Comparison of ENCODE assay signal across 9 mouse cellular contexts in the genomic region with DNA sequence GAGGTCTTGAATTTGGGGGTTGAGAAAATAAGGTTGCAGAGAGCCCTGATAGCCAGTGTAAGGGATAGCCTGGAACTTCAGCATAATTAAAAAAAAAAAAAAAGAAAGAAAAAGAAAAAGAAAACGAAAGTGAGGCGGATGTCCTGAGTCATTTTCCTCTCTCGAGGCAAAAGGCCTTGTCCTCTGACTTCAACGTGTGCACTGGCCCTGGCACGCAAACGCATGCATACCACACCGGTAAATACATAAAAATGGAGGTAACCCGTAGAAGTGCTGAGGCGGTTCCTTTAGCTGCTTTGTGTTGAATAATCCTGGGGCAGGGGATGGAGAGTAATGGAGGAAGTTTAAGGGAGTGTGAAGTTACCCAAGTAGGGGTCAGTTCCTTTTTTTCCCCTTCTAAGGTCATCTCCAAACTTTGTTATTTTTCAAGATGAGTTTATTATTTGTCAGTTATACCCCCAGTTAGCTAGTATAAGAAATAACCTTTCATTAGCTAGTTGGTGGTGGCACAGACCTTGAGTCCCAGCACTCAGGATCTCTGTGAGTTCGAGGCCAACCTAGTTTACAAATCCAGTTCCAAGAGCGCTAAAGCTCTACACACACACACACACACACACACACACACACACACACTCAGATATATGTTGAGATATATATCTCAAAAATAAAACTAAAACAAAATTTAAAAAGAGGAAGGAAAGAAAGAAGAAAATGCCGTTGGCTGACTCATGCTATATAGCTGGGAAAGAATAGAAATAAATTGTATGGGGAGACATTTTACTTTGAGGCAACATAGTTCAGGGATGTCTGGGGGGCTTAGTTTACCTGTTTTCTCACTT. TPM values are rescaled to one million over a fixed set of nuclear protein-coding genes. Genes with fewer than 3 reads are reported as not detected.
DNase-seq lines count a peak whose midpoint lies in the region; ATAC-seq and TF ChIP-seq lines count a peak whose summit lies in the region.
"Had no signal": no experiment of that assay in that cellular context is flagged by ENCODE, and none has a peak within 500 bp of the region (broad histone marks: within the 10 kb centered on the region; RNA-seq: fewer than 3 reads in every experiment).

No protein-coding gene starts in this region.

- 31% methylated on average over 12 of the region's 12 CpGs for WGBS in heart, embryonic 16.5 days
- WGBS in intestine, embryonic 14.5 days, result 37% methylated on average over 12 of the region's 12 CpGs
- 49% methylated on average over 12 of the region's 12 CpGs for WGBS in midbrain, embryonic 14.5 days

- peak overlapping the region; percentile 71 for H3K27ac ChIP-seq in heart, embryonic 16.5 days (ENCODE audit: low read length)
- peak overlapping the region; percentile 84 for H3K27ac ChIP-seq in bone marrow macrophage, adult 2 months (ENCODE audit: insufficient read depth, low read depth, low read length)
- no peak overlapping the region for H3K27ac ChIP-seq in intestine, embryonic 14.5 days (ENCODE audit: low read depth)
- no peak overlapping the region for H3K27ac ChIP-seq in midbrain, embryonic 14.5 days (replicated peaks; ENCODE audit: low read depth, low read length)

- TF ChIP-seq CTCF in bone marrow macrophage, adult 2 months (IDR thresholded peaks at IDR 0.05; ENCODE audit: low read depth, low read length), result no peak

- no peak for ATAC-seq in heart, embryonic 16.5 days (replicated peaks; ENCODE audit: extremely low read depth, insufficient read depth, low FRiP score)
- ATAC-seq in intestine, embryonic 14.5 days (replicated peaks; ENCODE audit: low FRiP score, low TSS enrichment, low read depth), result no peak
- ATAC-seq in midbrain, embryonic 14.5 days (ENCODE audit: low FRiP score, low TSS enrichment), result no peak

- TF ChIP-seq POLR2A in bone marrow macrophage, adult 2 months (IDR thresholded peaks at IDR 0.05; ENCODE audit: borderline replicate concordance, low read depth, low read length), result no peak

- DNase-seq in heart, postnatal 10 days, result no peak
- DNase-seq in intestine, embryonic 14.5 days (ENCODE audit: low spot score), result no peak
- no peak for DNase-seq in midbrain, embryonic 14.5 days
- DNase-seq in left cerebral cortex, adult 18-20 months (ENCODE audit: low spot score in 2 of 2), result no peak
- no peak for DNase-seq in right cerebral cortex, adult 18-20 months
- no peak for DNase-seq in kidney, postnatal 10 days

- H3K36me3 ChIP-seq in heart, embryonic 16.5 days (ENCODE audit: control insufficient read depth, insufficient read depth), result no peaks in the 10 kb centered on the region
- no peaks in the 10 kb centered on the region for H3K36me3 ChIP-seq in intestine, embryonic 14.5 days (ENCODE audit: control insufficient read depth, insufficient read depth, low read length)
- H3K36me3 ChIP-seq in midbrain, embryonic 14.5 days (ENCODE audit: control insufficient read depth, insufficient read depth, low read length), result no peaks in the 10 kb centered on the region

- H3K9me3 ChIP-seq in heart, embryonic 16.5 days (replicated peaks; ENCODE audit: control insufficient read depth, low read length), result no peaks in the 10 kb centered on the region
- no peaks in the 10 kb centered on the region for H3K9me3 ChIP-seq in intestine, embryonic 14.5 days (ENCODE audit: control insufficient read depth, low read length)
- no peaks in the 10 kb centered on the region for H3K9me3 ChIP-seq in midbrain, embryonic 14.5 days (ENCODE audit: control insufficient read depth, low read length)

- peak overlapping the region; percentile 97 for H3K4me2 ChIP-seq in heart, embryonic 16.5 days (ENCODE audit: low read depth, low read length)
- peak overlapping the region; percentile 79 for H3K4me2 ChIP-seq in intestine, embryonic 14.5 days (ENCODE audit: low read length)
- peak overlapping the region; percentile 59 for H3K4me2 ChIP-seq in midbrain, embryonic 14.5 days (ENCODE audit: low read length)

- H3K27me3 ChIP-seq in heart, embryonic 16.5 days (ENCODE audit: control insufficient read depth, insufficient read depth, low read length), result no peaks in the 10 kb centered on the region; the same call in 1 of the 2 replicates
- H3K27me3 ChIP-seq in intestine, embryonic 14.5 days (replicated peaks; ENCODE audit: control insufficient read depth, insufficient read depth, low read length), result peaks cover 8% of the 10 kb centered on the region; the same call in 1 of the 2 replicates
- H3K27me3 ChIP-seq in midbrain, embryonic 14.5 days (ENCODE audit: control insufficient read depth, insufficient read depth, low read length), result 0 out of 2 replicates have a peak, but pooled peaks cover 9% of the 10 kb centered on the region

- H3K9ac ChIP-seq in heart, embryonic 16.5 days (ENCODE audit: low read length), result peak overlapping the region; percentile 72
- no peak overlapping the region for H3K9ac ChIP-seq in intestine, embryonic 14.5 days (ENCODE audit: low read length)
- no peak overlapping the region for H3K9ac ChIP-seq in midbrain, embryonic 14.5 days (replicated peaks; ENCODE audit: low read length)

- H3K4me1 ChIP-seq in heart, embryonic 16.5 days (ENCODE audit: control insufficient read depth, insufficient read depth, low read length), result peaks cover 7% of the 10 kb centered on the region
- H3K4me1 ChIP-seq in bone marrow macrophage, adult 2 months (ENCODE audit: control insufficient read depth, insufficient read depth, low read length), result peaks cover 14% of the 10 kb centered on the region
- 0 out of 2 replicates have a peak, but pooled peaks cover 5% of the 10 kb centered on the region for H3K4me1 ChIP-seq in intestine, embryonic 14.5 days (replicated peaks; ENCODE audit: control insufficient read depth, insufficient read depth, low read length)
- H3K4me1 ChIP-seq in midbrain, embryonic 14.5 days (ENCODE audit: control insufficient read depth, insufficient read depth, low read length), result peaks cover 5% of the 10 kb centered on the region; the same call in 1 of the 2 replicates

- peak overlapping the region; percentile 76 for H3K4me3 ChIP-seq in heart, embryonic 16.5 days (ENCODE audit: low read length)
- H3K4me3 ChIP-seq in bone marrow macrophage, adult 2 months (ENCODE audit: insufficient read depth, low read length), result peak overlapping the region; percentile 71
- peak overlapping the region; percentile 43 for H3K4me3 ChIP-seq in intestine, embryonic 14.5 days (ENCODE audit: low read depth, low read length)
- peak overlapping the region; percentile 31; the same call in 1 of the 2 replicates for H3K4me3 ChIP-seq in midbrain, embryonic 14.5 days (replicated peaks; ENCODE audit: low read depth, low read length)

- intact Hi-C loops in heart, postnatal 10 days (cut with DNase I), result no loop called here

RNA-seq across cellular contexts. Expression of gene Mlkl, which starts 0.6 kb away (rescaled TPM):
- polyA plus RNA-seq in heart, embryonic 16.5 days (2015; fragmentation: Nextera tagmentation; extraction: Ambion mirVana), result 3.0 and 4.4 TPM in 2 replicates
- total RNA-seq in heart, postnatal 10 days (2021), result 1 to 10 TPM; 4.6 to 4.8 TPM
- polyA plus RNA-seq in bone marrow macrophage, adult 2 months (2012; ENCODE audit: insufficient read depth, insufficient read length, missing spikeins), result 15.9 and 21.2 TPM in 2 replicates
- 1.5 and 1.7 TPM in 2 replicates for polyA plus RNA-seq in intestine, embryonic 14.5 days (2014; fragmentation: Nextera tagmentation; extraction: Ambion mirVana)
- polyA plus RNA-seq in midbrain, embryonic 14.5 days (2014; fragmentation: Nextera tagmentation; extraction: Ambion mirVana), result 0.78 TPM in 1 of 2 replicates, not detected in the other
- under 1 TPM; 0.37 to 0.86 TPM for total RNA-seq in left cerebral cortex, adult 18-20 months (2021)

RNA-seq across cellular contexts. Expression of gene Rfwd3, which starts 38.6 kb away (rescaled TPM):
- polyA plus RNA-seq in heart, embryonic 16.5 days (2015; fragmentation: Nextera tagmentation; extraction: Ambion mirVana), result 38.5 and 39.8 TPM in 2 replicates
- total RNA-seq in heart, postnatal 10 days (2021), result 10 to 100 TPM; 20.4 to 26.1 TPM
- polyA plus RNA-seq in bone marrow macrophage, adult 2 months (2012; ENCODE audit: insufficient read depth, insufficient read length, missing spikeins), result 36.8 and 42.0 TPM in 2 replicates
- 61.0 and 66.5 TPM in 2 replicates for polyA plus RNA-seq in intestine, embryonic 14.5 days (2014; fragmentation: Nextera tagmentation; extraction: Ambion mirVana)
- 15.0 and 30.9 TPM in 2 replicates for polyA plus RNA-seq in midbrain, embryonic 14.5 days (2014; fragmentation: Nextera tagmentation; extraction: Ambion mirVana)
- total RNA-seq in left cerebral cortex, adult 18-20 months (2021), result 10 to 100 TPM; 22.3 to 23.2 TPM

RNA-seq across cellular contexts. Expression of gene Fa2h, which starts 55.0 kb away (rescaled TPM):
- polyA plus RNA-seq in heart, embryonic 16.5 days (2015; fragmentation: Nextera tagmentation; extraction: Ambion mirVana), result 0.14 and 0.17 TPM in 2 replicates
- total RNA-seq in heart, postnatal 10 days (2021), result under 1 TPM; 0.22 to 0.31 TPM
- not detected in 2 replicates for polyA plus RNA-seq in bone marrow macrophage, adult 2 months (2012; ENCODE audit: insufficient read depth, insufficient read length, missing spikeins)
- polyA plus RNA-seq in intestine, embryonic 14.5 days (2014; fragmentation: Nextera tagmentation; extraction: Ambion mirVana), result 0.97 and 1.5 TPM in 2 replicates
- 0.24 and 0.39 TPM in 2 replicates for polyA plus RNA-seq in midbrain, embryonic 14.5 days (2014; fragmentation: Nextera tagmentation; extraction: Ambion mirVana)
- 10 to 100 TPM; 12.2 to 14.6 TPM for total RNA-seq in left cerebral cortex, adult 18-20 months (2021)
- total RNA-seq: neutrophil, adult 5-6 weeks had no signal

Comparison
In these comparisons a context has a peak if more than half of its experiments do, and no peak if none do; other contexts are left out.
1. H3K27ac ChIP-seq: peak in heart, embryonic 16.5 days (single experiment) and bone marrow macrophage, adult 2 months (single experiment); none in intestine, embryonic 14.5 days (single experiment) and midbrain, embryonic 14.5 days (single experiment).
2. Peak in every context shown above with its lines, with median percentiles within 50 percentile points of each other: H3K4me2 ChIP-seq and H3K4me3 ChIP-seq.